Mouse (Mus musculus) neural tube, embryonic 15.5 days (tissue): ENCODE measurements around the gene Zfp800. TPM values are rescaled to one million over a fixed set of nuclear protein-coding genes. Genes with fewer than 3 reads are reported as not detected.

Source experiments
- ATAC-seq: fragments of 200-750 bp; cut with Nextera tagmentation; 2 replicates; pipeline ENCODE4 v1.8.0; 2017; ENCODE audit warnings: mild to moderate bottlenecking, moderate TSS enrichment, moderate library complexity; ENCODE audit not compliant: low FRiP score
- H3K27ac ChIP-seq: fragments of 300-500 bp; sonication (generic); replicated peaks from 2 replicates; pipeline ENCODE4 v1.5.1; 2015; ENCODE audit warnings: mild to moderate bottlenecking, inconsistent platforms
- H3K27me3 ChIP-seq: fragments of 300-500 bp; sonication (generic); replicated peaks from 2 replicates; pipeline ENCODE4 v1.6.1; 2015; ENCODE audit warnings: inconsistent platforms
- H3K36me3 ChIP-seq: fragments of 300-500 bp; sonication (generic); 2 replicates; pipeline ENCODE4 v1.6.1; 2015; ENCODE audit warnings: inconsistent platforms
- H3K4me1 ChIP-seq: fragments of 300-500 bp; sonication (generic); 2 replicates; pipeline ENCODE4 v1.6.1; 2015; ENCODE audit warnings: inconsistent platforms
- H3K4me2 ChIP-seq: fragments of 300-500 bp; sonication (generic); 2 replicates; pipeline ENCODE4 v1.6.1; 2015; ENCODE audit warnings: inconsistent platforms, mild to moderate bottlenecking, moderate library complexity
- H3K4me3 ChIP-seq: fragments of 300-500 bp; sonication (generic); replicated peaks from 2 replicates; pipeline ENCODE4 v1.5.1; 2015; ENCODE audit warnings: mild to moderate bottlenecking, inconsistent platforms
- H3K9ac ChIP-seq: fragments of 300-500 bp; sonication (generic); replicated peaks from 2 replicates; pipeline ENCODE4 v1.6.1; 2015; ENCODE audit warnings: mild to moderate bottlenecking, inconsistent platforms
- H3K9me3 ChIP-seq: fragments of 300-500 bp; sonication (generic); replicated peaks from 2 replicates; pipeline ENCODE4 v1.6.1; 2016; ENCODE audit warnings: inconsistent platforms
- WGBS: fragments of 180-500 bp; shearing (Covaris S2); methylation state at CpG from one replicate; pipeline ENCODE4 v1.1.7; 2015; ENCODE audit warnings: mixed read lengths; 5-methylcytosine and 5-hydroxymethylcytosine counted together
- polyA plus RNA-seq: library from polyadenylated mRNA; unstranded; fragments of >200 nt; fragmentation: Nextera tagmentation; extraction: Ambion mirVana; gene quantifications from 2 replicates; pipeline ENCODE4 v1.2.1, GENCODE M21; 2015

Zfp800 gene
- polyA plus RNA-seq, 1 experiment from 2014 or later: 21.3 TPM

DNA sequence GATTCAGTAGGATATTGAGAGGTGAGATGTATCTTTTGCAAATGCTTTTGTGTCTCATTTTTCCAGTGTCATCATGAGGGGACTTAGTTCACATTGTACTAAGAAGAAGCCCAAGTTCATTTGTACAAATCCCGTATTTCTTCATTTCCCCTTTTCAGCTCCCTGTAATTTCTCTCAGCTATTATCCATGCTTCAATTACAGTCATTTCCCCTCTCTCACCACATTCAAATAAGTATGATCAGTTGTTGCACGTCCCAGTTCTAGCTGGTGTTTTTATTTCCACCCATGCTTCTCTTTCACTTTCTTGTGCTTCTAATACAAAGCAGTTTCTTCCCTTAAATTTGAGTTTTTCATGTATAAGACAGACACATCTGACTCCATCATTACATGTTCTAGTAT lies 91.1 kb downstream of the Zfp800 start:
- Histone ChIP-seq H3K4me2 (no peak overlapping the region), H3K27me3 (no peaks in the 10 kb centered on the region), H3K36me3 (no peaks in the 10 kb centered on the region), H3K9ac (no peak overlapping the region), H3K27ac (no peak overlapping the region), H3K4me1 (no peaks in the 10 kb centered on the region), H3K9me3 (no peaks in the 10 kb centered on the region), H3K4me3 (no peak overlapping the region)
- no peak for ATAC-seq
- 72% methylated on average over 2 of the region's 2 CpGs for WGBS

DNA sequence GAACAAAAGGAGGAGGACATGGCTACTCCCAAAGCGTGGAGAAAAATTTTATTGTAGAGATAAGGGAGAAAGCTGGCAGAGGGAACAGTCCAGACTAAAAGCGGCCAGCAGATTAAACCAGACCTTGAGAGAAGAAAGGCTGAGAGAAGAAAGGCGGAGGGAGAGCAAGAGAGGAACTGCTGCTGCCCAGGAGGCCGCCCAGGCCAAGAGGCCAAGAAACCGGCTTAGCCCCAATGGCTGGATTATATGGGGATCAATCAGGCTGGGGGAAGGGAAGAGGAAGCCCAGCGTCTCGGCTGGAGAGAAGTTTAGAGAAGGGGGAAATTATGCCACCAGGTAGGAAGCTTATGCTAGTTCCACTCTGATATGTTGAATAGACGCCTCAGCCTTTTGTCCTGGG lies 101.5 kb downstream of the Zfp800 start:
- H3K4me2 ChIP-seq: no peak overlapping the region
- no peaks in the 10 kb centered on the region for H3K27me3 ChIP-seq
- H3K4me3 ChIP-seq: no peak overlapping the region
- no peak for ATAC-seq
- 32% methylated on average over 8 of the region's 8 CpGs for WGBS
- no peak overlapping the region for H3K27ac ChIP-seq
- no peak overlapping the region for H3K9ac ChIP-seq
- no peaks in the 10 kb centered on the region for H3K9me3 ChIP-seq
- H3K36me3 ChIP-seq: no peaks in the 10 kb centered on the region
- no peaks in the 10 kb centered on the region for H3K4me1 ChIP-seq

DNA sequence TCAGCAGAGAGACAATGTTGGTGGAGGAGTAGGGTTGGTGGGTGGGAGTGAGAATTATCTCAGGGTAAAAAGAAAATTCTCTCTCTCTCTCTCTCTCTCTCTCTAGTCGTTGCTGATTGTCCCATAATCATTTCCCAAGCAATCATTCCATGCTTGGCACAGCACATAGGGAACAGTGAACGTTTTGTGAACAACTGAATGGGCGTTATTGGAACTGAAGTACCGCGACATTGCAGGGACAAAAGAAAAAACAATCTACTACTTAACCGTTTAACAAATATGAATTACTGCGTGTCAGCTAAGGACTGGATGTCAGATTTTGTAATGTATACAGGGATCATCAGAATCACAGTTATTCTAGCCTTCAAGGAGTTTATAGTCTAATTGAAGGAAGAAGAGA lies 102.2 kb downstream of the Zfp800 start:
- H3K27me3 ChIP-seq: no peaks in the 10 kb centered on the region
- ATAC-seq: no peak
- no peak overlapping the region for H3K4me2 ChIP-seq
- H3K27ac ChIP-seq: no peak overlapping the region
- no peak overlapping the region for H3K9ac ChIP-seq
- no peaks in the 10 kb centered on the region for H3K9me3 ChIP-seq
- H3K4me3 ChIP-seq: no peak overlapping the region
- no peaks in the 10 kb centered on the region for H3K4me1 ChIP-seq
- 55% methylated on average over 7 of the region's 7 CpGs for whole genome bisulfite sequencing
- no peaks in the 10 kb centered on the region for H3K36me3 ChIP-seq

DNA sequence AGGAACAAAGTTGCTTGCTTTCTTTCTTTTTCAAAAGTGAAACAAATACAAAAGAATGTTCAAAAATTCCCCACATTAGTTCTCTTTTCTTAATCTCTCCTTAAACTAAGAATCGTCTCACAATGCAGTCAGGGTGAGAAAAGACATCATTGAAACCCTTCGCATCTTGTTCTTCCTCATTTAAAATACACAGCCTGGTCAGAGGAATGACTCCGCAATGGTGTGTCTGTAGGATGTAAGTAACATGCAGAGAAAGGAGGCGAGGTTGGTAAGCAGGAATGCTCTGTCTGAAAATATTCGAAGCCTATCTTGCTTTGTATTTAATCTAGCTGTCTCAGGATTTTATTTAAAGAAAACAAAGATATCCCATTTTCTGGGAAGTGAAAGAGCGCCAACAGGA lies 105.0 kb downstream of the Zfp800 start:
- 93% methylated on average over 6 of the region's 6 CpGs for WGBS
- ATAC-seq: no peak
- H3K27ac ChIP-seq: no peak overlapping the region

DNA sequence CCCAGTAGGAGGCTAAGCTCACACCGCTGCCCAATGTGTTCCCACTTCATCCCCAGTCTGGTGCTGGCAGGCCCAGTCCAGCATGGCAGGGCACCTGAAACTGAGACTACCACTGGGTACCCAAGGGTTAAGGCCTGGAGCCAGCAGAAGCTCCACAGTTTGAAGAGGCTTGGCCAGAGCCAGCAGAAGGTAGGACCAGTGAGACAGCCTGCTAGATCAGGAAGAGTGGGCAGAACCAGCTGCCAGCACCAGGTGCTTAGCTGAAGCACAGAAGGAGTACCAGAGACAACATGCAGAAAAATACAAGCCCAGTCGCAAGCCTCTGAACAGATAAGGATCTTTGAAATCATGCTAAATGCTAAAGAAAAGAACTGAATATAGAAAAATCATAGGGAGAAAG lies 117.9 kb downstream of the Zfp800 start:
- 84% methylated on average over 2 of the region's 2 CpGs for WGBS

More for the DNA sequence above, 105.0 kb downstream of the Zfp800 start:
- no peaks in the 10 kb centered on the region for H3K4me1 ChIP-seq
- no peak overlapping the region for H3K9ac ChIP-seq
- H3K4me2 ChIP-seq: no peak overlapping the region
- no peaks in the 10 kb centered on the region for H3K9me3 ChIP-seq
- no peaks in the 10 kb centered on the region for H3K36me3 ChIP-seq
- H3K27me3 ChIP-seq: no peaks in the 10 kb centered on the region
- no peak overlapping the region for H3K4me3 ChIP-seq

DNA sequence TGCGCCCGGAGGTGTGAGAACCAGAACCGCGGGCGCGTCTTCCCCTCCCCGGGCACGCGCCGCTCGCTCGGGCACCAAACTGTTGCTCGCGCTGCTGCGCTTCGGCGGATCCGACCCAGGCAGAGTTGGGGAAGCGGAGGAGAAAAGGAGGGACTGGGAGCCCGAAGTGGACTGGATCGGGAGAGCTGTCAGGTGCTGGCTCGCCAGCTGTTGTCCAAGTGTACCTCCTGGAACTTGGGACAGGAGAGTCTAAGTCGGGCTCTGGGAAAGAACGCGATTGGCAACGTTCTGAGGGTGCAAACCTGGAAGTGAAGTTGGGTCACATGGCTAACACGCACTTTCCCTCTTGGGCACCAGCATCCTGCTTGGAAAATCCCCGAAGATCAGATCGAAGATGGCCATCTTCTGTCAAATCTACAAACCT lies 135.6 kb downstream of the Zfp800 start:
- Histone ChIP-seq H3K4me1 (peaks cover 11% of the 10 kb centered on the region), H3K4me3 (peak overlapping the region; percentile 97), H3K36me3 (peaks cover 4% of the 10 kb centered on the region; the same call in 1 of the 2 replicates), H3K4me2 (peak overlapping the region; percentile 70), H3K27ac (peak overlapping the region; percentile 88), H3K27me3 (0 out of 2 replicates have a peak, but pooled peaks cover 3% of the 10 kb centered on the region), H3K9ac (peak overlapping the region; percentile 76), H3K9me3 (no peaks in the 10 kb centered on the region)
- peak; percentile 85 for ATAC-seq
- WGBS: 6% methylated on average over 28 of the region's 29 CpGs

More for the DNA sequence above, 117.9 kb downstream of the Zfp800 start:
- Histone ChIP-seq H3K27ac (no peak overlapping the region), H3K36me3 (no peaks in the 10 kb centered on the region), H3K27me3 (no peaks in the 10 kb centered on the region), H3K9ac (no peak overlapping the region), H3K4me2 (no peak overlapping the region), H3K4me3 (no peak overlapping the region), H3K9me3 (0 out of 2 replicates have a peak, but pooled peaks cover 4% of the 10 kb centered on the region), H3K4me1 (no peaks in the 10 kb centered on the region)
- ATAC-seq: no peak

DNA sequence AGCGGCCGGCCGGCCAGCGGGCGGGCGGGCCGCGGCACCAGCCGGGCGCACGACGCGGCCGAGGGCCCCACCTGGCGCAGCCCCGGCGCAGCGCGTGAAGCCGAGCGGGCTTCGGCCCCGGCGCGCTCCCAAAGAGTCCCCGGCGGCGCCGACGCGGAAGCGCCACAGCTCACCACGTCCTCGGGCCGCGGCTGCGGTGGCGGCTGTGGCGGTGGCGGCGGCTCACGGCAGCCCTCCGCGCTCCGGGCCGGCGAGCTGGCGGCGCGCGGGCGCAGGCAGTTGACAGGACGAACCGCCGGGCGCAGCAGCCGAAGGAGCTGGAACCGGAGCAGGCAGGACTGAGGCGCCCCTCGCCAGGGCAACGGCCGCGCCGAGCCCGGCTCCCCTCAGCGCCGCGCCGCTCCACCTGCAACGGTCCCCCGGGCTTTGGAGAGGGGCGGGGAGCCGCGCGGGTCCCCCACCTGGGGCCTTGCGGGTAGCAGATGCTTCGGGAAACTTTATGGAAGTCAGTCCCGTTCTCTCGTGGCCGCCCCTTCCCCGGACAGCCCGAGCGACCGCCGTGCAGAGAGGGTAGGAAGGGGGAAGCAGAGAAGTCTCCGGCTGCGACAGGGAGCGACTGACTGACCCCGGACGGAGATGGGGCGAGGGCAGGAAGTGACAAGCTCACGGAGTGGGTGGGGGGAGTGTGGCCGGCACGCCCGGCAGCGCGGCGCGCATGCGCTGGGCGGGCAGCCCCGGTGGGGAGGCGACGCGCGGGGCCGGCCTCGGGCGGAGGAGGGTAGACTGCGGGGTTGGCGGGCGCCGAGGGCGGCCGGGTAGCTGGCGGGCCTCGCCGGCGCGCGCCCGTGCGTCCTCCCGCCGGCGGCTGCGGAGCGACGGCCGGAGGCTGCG lies 136.3 kb downstream of the Zfp800 start:
- Histone ChIP-seq H3K27me3 (0 out of 2 replicates have a peak, but pooled peaks cover 3% of the 10 kb centered on the region), H3K27ac (peak overlapping the region; percentile 88), H3K4me3 (peak overlapping the region; percentile 97), H3K9me3 (no peaks in the 10 kb centered on the region), H3K9ac (peak overlapping the region; percentile 76), H3K36me3 (peaks cover 4% of the 10 kb centered on the region; the same call in 1 of the 2 replicates), H3K4me2 (peak overlapping the region; percentile 70), H3K4me1 (peaks cover 11% of the 10 kb centered on the region)
- ATAC-seq: peak; percentile 97
- WGBS: under 1% methylated on average over 102 of the region's 131 CpGs

DNA sequence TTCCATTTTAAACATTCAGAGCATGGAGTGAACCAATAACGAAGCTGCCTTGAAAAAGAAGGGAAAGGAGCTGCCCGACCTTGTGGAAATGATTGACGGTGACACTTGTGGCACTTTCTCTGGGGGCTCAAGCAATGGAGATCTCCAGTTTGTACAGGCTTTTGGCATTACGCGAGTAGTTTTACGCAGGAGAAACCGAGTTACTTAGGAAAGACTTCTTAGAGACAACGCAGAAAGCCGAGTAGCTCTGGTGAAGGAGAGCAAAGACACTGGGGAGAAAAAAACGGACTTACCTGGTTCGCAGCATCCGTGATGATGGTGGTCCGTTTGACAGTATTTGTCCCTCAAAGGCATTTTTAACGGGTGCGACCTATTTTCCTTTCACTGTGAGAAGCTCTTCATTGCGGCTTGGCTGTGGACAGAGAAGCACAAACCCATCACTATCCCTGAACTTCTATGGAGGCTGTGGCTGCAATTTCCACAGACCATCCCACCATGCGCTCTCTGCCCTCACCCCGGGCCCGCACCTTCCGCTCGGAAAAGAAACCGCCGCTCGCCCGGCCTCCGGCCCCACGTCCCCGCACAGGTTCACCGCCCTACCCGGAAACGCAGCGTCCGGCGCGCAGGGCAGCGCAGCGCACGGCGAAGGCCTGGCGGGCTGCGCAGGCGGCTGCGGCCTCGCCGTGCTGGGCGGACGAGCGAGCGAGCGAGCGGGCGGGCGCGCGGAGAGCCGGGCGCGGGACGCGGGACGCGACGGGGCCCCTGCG lies 137.2 kb downstream of the Zfp800 start:
- H3K4me3 ChIP-seq: peak overlapping the region; percentile 97
- H3K4me2 ChIP-seq: peak overlapping the region; percentile 70
- no peaks in the 10 kb centered on the region for H3K9me3 ChIP-seq
- peak overlapping the region; percentile 88 for H3K27ac ChIP-seq
- H3K9ac ChIP-seq: peak overlapping the region; percentile 76
- peaks cover 11% of the 10 kb centered on the region for H3K4me1 ChIP-seq
- H3K36me3 ChIP-seq: peaks cover 6% of the 10 kb centered on the region
- 0 out of 2 replicates have a peak, but pooled peaks cover 3% of the 10 kb centered on the region for H3K27me3 ChIP-seq
- under 1% methylated on average over 58 of the region's 64 CpGs for WGBS
- peak; percentile 36; the same call in 1 of the 2 replicates for ATAC-seq

DNA sequence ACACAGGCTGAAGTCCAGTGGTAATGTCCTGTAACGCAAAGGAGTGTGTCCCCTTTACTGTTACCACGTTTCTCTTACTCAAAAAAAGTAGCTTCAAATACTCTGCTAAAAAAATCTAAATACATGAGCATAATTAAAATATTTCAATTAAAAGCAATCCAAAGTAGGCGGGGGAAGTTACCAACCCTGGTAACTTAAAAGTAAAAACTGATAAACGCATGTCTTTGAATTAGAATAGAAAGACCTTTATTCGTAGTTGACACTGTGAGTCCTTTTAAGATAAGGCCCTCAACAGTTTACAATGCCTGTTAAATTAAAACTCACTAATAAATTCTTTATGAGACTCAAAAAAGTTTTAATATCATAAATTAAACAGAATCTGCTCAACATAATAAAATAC lies 138.1 kb downstream of the Zfp800 start:
- no peak overlapping the region for H3K4me2 ChIP-seq
- H3K9ac ChIP-seq: no peak overlapping the region
- H3K36me3 ChIP-seq: peaks cover 9% of the 10 kb centered on the region
- WGBS: 92% methylated on average over 5 of the region's 5 CpGs
- no peak for ATAC-seq
- H3K27me3 ChIP-seq: 0 out of 2 replicates have a peak, but pooled peaks cover 3% of the 10 kb centered on the region
- H3K27ac ChIP-seq: no peak overlapping the region
- peaks cover 11% of the 10 kb centered on the region for H3K4me1 ChIP-seq
- H3K9me3 ChIP-seq: no peaks in the 10 kb centered on the region
- no peak overlapping the region for H3K4me3 ChIP-seq

DNA sequence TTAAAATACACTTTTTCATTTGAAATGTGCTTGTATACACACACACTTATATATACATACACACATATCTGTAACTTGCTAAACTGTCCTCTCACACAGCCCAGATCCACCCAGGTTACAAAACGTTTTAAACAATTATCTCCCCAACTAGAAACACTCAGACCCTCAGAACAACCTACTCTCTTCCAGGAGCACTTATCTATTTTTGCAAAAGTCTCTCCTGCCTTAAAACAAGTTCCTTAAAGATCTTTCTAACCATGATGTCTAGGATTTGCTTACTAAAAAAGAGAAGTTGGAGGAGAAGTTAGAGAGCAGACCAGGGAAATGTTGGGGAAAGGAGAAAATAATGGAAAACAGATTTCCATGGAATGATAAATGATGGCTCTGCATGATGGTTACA lies 139.4 kb downstream of the Zfp800 start:
- H3K36me3 ChIP-seq: peaks cover 13% of the 10 kb centered on the region
- WGBS: 60% methylated on average over 1 of the region's 1 CpGs
- H3K4me1 ChIP-seq: peaks cover 11% of the 10 kb centered on the region
- no peak overlapping the region for H3K4me3 ChIP-seq
- no peak for ATAC-seq
- H3K27me3 ChIP-seq: 0 out of 2 replicates have a peak, but pooled peaks cover 3% of the 10 kb centered on the region
- H3K27ac ChIP-seq: no peak overlapping the region
- no peaks in the 10 kb centered on the region for H3K9me3 ChIP-seq
- no peak overlapping the region for H3K9ac ChIP-seq
- no peak overlapping the region for H3K4me2 ChIP-seq

DNA sequence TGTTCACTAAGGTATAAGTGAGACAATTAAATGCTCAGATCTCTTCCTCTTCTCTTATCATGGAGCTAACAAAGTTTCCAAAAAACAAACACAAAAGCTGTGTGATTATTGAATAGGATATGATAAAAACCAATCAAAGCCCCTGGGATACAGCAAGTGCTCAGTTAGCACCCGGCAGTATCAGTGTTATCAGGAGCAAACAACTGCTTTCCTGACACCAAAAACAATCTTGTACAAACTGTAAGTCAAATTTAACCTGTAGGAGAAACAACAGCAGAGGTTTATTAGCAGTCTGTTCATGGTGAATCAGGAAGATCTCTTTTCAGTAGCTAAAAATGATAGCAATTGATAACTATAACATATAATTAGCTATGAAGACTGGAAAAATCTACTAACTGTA lies 140.0 kb downstream of the Zfp800 start:
- no peak for ATAC-seq
- Histone ChIP-seq H3K36me3 (peaks cover 15% of the 10 kb centered on the region), H3K4me2 (no peak overlapping the region), H3K9me3 (no peaks in the 10 kb centered on the region), H3K4me1 (peaks cover 11% of the 10 kb centered on the region), H3K4me3 (no peak overlapping the region), H3K27me3 (no peaks in the 10 kb centered on the region), H3K9ac (no peak overlapping the region), H3K27ac (no peak overlapping the region)
- 76% methylated on average over 1 of the region's 1 CpGs for WGBS
